Mouse (Mus musculus): ENCODE measurements around the gene Kit.

Gene Kit

DNA sequence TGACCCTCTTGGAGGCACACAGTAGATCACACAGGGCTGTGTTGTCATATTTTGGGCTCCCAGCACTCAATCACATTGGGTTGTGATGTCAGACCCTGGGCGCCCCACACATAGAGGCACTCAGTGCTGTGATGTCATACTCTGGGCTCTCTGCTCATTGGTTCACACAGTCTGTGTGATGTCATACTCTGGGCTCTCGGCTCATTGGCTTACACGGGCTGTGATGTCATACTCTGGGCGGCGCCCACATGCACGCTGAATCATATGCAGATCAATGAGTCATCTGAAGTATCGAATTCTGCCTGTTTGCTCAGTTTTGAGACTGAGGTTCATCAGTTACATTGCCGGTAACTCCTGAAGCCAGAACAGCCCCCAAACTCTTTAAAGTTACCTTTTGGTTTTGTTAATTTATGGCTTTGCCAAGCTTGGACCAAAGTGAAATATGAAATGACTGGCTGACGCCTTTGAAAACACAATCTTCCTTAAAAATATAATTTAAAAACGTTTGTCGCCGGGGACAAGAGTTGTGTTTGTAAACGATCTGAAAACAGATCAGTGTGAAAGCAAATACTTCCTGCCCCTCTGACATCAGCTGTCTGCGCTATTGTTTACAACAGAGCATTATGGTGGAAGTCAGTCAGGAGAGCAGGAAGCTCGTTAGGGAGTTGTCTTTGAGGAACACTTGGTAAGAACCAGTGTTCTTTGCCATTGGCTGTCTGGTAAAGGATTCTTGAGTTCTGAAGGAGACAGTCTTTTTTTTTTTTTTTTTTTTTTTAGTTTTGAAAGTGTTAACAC, 15.0 kb downstream of the Kit start:
- DNase-seq (ENCODE audit: low spot score) = no peak

DNA sequence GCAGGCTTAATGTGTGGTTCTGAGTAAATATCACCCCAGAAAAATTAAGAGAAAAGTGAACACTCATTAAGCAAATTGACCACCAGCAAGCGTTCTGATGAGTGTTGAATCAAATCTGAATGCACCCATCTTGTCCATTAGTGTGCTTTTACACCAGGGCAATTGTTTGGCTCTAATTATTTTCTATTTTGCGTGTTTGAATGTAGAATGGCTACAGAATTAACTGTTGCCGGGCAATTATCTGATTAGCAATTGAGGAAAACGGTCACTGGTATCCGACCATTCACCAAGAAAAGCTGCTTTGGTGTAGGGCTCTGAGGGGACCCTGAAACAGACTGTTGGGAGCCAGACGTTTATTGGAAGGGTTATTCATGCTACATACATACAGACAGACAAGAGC, 16.2 kb downstream of the Kit start:
- no peak for DNase-seq (ENCODE audit: low spot score)

DNA sequence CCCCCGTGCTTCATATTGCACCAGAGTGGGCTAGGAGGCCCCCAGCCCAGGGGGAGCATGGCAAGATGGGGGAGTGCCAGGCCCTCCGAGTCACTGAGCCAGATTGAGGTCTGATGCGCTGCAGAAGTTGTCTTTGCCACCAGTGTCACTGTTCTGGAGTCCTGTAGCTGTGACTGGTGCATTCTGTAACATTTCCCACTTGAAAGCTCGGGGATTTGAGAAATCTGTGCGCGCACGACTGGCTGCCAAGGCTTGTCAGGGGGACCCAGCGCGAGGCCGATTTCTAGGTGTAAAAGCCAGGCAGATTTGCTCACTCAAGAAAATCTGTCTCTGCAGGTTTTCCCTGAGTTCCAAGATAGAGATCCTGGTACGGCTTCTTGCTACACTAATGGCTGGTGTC, 16.9 kb downstream of the Kit start:
- DNase-seq (ENCODE audit: low spot score) = no peak

- no peak for DNase-seq (ENCODE audit: low spot score)
Observed at GRCm38 (mm10) chr5:75595319-75595718, 20.6 kb downstream of the Kit start.

GRCm38 (mm10) chr5:75596211-75596610, 21.5 kb downstream of the Kit start:
- DNase-seq (ENCODE audit: low spot score) = no peak

- DNase-seq (ENCODE audit: low spot score) = no peak
Observed at GRCm38 (mm10) chr5:75597316-75597715, 22.6 kb downstream of the Kit start.

GRCm38 (mm10) chr5:75598491-75598890, 23.8 kb downstream of the Kit start:
- DNase-seq (ENCODE audit: low spot score) = no peak

DNA sequence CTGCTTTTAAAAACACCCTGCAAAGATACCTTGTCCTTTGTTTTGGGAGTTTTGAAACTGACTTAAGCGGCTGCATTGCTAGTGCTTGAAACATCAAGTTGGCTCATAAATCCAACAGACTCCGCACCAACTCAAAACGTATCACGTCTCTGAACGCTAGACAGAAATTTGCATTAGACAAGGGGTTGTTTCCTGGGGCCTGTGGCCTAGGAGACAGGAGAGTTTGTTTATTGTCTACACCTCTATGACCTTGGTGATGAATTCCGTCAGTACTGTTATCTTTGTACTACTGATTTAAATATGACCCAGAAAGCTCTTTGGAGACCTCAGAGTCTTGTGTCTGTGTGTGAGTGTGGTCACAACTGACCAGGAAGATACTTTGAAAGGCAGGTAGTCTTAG, 25.3 kb downstream of the Kit start:
- no peak for DNase-seq (ENCODE audit: low spot score)

- no peak for DNase-seq (ENCODE audit: low spot score)
Observed at GRCm38 (mm10) chr5:75604238-75604637, 29.5 kb downstream of the Kit start.

DNA sequence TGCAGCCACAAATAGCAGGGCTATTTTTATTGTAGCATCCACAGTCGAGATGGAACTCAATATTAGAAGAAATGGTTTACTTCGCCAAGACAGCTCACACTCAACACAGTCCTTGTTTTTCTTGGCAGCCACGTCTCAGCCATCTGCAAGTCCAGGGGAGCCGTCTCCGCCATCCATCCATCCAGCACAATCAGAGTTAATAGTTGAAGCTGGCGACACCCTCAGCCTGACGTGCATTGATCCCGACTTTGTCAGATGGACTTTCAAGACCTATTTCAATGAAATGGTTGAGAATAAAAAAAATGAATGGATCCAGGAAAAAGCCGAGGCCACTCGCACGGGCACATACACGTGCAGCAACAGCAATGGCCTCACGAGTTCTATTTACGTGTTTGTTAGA, 32.2 kb downstream of the Kit start:
- no peak for DNase-seq (ENCODE audit: low spot score)

- no peak for DNase-seq (ENCODE audit: low spot score)
Observed at GRCm38 (mm10) chr5:75607971-75608370, 33.3 kb downstream of the Kit start.

GRCm38 (mm10) chr5:75612380-75612779, 37.7 kb downstream of the Kit start:
- no peak for DNase-seq (ENCODE audit: low spot score)

DNA sequence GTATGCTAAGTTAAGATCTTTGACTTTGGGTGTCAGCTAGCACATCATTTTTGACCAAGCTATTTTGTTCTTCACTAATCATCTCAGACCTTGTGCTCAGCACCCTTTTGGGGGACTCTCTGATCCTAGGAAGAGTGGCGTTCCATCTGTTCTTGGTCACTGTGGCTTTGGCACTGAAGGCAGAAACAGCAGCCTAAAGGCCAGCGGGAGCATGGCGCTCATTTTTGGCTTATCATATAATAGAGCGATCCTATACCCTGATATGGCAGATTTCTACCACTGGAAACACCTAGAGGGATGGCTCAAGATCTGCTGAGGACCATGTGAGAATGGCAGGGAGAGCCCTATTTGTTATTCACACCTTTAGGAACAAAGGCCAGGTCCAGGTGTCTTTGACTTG, 38.2 kb downstream of the Kit start:
- no peak for DNase-seq (ENCODE audit: low spot score)

DNA sequence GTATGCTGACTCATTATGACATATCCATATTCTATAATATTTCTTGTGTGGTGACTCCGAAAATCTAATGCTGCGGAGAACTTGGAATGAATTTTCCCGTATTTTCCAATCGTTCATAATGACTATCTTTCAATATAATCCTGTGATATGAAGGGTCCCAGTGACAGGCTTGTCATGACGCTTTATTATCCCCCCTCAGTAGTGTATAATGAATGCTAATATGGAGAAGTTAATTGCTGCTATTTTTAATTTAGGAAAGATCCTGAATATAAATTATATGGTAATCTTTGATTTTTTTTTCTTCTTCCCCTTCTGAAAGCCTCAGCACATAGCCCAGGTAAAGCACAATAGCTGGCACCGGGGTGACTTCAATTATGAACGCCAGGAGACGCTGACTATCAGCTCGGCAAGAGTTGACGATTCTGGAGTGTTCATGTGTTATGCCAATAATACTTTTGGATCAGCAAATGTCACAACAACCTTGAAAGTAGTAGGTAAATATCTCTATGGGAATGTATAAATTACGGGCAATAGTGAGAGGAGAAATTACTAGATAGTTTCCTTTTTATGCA, 40.4 kb downstream of the Kit start:
- no peak for DNase-seq (ENCODE audit: low spot score)

- no peak for DNase-seq (ENCODE audit: low spot score)
Observed at GRCm38 (mm10) chr5:75615624-75616023, 40.9 kb downstream of the Kit start.

DNA sequence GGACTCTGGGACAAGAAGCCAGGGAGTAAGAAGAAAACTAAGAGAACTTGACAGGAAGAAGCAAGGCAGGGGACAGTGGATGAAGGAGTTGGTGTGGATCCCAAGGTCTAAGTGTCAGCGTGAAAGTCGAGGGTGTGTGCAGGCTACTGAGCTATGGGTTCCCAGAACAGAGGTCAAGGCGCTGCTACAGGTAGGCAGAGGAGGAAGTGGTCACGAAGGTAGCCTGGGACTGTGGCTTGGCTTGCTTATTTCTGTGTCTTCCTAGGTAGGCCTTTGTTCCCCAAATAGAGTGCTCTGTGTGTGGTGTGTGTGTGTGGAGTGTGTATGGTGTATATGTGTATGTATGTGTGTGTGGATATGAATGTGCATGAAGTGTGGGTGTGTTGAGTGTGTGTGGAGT, 47.7 kb downstream of the Kit start:
- no peak for DNase-seq (ENCODE audit: low spot score)

GRCm38 (mm10) chr5:75623007-75623406, 48.3 kb downstream of the Kit start:
- DNase-seq (ENCODE audit: low spot score) = no peak

- DNase-seq (ENCODE audit: low spot score) = no peak
Observed at GRCm38 (mm10) chr5:75623520-75623919, 48.8 kb downstream of the Kit start.

DNA sequence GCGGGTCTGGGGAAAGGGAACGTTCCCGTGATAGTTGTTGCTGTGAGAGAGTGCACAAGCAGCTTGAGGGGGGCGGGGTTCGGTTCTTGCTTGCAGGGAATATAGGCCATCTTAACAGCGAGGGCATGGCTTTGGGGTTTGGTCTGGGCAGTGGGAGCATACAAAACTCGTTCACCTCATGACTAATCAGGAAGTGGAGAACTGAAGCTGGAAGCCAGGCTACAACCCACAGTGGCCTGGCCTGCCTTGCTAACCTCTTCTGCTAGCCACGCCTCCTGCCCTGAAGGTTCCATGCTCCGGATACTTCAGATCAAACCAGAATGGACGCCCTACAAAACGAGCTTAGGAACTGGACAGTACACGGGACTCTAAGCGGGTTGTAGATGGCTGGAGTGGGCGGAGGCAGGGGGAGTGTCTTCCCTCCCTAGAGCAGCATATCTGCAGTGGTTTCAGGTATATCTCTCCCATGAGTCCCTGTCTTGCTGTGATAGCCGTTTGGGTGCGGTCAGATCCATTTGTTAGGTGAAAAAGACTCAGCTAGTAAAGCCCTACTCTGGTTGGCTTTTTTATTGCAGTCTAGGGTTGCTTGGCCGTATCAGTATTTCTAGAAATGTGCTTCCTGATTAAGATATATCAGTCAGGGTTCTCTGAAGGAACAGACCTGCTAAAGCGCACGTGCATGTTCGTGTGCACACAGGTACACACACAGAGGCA, 49.4 kb downstream of the Kit start:
- DNase-seq (ENCODE audit: low spot score) = no peak

- DNase-seq (ENCODE audit: low spot score) = no peak
Observed at GRCm38 (mm10) chr5:75625059-75625458, 50.3 kb downstream of the Kit start.

GRCm38 (mm10) chr5:75626284-75626683, 51.6 kb downstream of the Kit start:
- no peak for DNase-seq (ENCODE audit: low spot score)

GRCm38 (mm10) chr5:75626703-75627102, 52.0 kb downstream of the Kit start:
- no peak for DNase-seq (ENCODE audit: low spot score)

DNA sequence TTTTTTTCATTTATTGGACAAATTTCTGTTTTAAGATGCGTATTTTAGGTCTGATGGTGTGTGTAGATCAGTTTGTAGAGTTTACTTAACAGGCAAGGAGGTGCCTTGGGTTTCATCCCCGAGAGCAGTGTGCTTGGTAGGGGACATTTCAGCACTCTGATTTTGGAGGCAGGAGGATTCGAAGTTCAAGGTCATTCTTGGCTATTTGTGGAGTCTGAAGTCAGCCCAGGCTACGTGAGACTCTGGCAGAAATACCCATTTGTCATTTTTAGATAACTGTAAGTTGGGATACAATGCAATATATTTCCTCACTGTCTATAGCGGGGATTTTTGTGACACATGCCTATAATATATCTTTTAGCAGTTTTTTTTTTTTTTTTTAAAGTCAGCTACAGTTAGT, 57.5 kb downstream of the Kit start:
- DNase-seq (ENCODE audit: low spot score) = no peak
